In genomic region chr17:56257181-56257894, GRCm38 (mm10) we compare ENCODE assay signal across 9 mouse cellular contexts. TPM values are rescaled to one million over a fixed set of nuclear protein-coding genes. Genes with fewer than 3 reads are reported as not detected.
DNase-seq lines count a peak whose midpoint lies in the region; ATAC-seq and TF ChIP-seq lines count a peak whose summit lies in the region.
"Had no signal": no experiment of that assay in that cellular context is flagged by ENCODE, and none has a peak within 500 bp of the region (broad histone marks: within the 10 kb centered on the region; RNA-seq: fewer than 3 reads in every experiment).

No protein-coding gene starts in this region.

- no peak for TF ChIP-seq RAD21 in CH12.LX (IDR thresholded peaks at IDR 0.05; ENCODE audit: low read depth, low read length)

- dilution Hi-C loops in CH12.LX (cut with MboI; ENCODE audit: extremely low pct_ligation_motif_present, extremely low pct_unique_long_range_greater_than_20kb, low sequenced_read_pairs): no loop called here

- peak overlapping the region; percentile 84 for H3K9ac ChIP-seq in CH12.LX (ENCODE audit: insufficient read depth, low read depth)
- H3K9ac ChIP-seq in embryonic facial prominence, embryonic 15.5 days: peak overlapping the region; percentile 50
- H3K9ac ChIP-seq in midbrain, embryonic 11.5 days (ENCODE audit: low read length): peak overlapping the region; percentile 64

- in situ Hi-C loops in CH12.LX (cut with MboI; ENCODE audit: low pct_ligation_motif_present, low pct_unique_long_range_greater_than_20kb, low sequenced_read_pairs): loop anchor here (5.0 kb wide), 1 partner anchor 55 kb away; no protein-coding TSS in a partner anchor

- peaks cover 23 to 40% of the 10 kb centered on the region in 2 experiments for H3K36me3 ChIP-seq in CH12.LX (replicated peaks in 1 of 2; ENCODE audit: control insufficient read depth in 1 of 2, insufficient read depth in 1 of 2, low read length in 1 of 2)
- H3K36me3 ChIP-seq in embryonic facial prominence, embryonic 15.5 days: peaks cover 42% of the 10 kb centered on the region
- H3K36me3 ChIP-seq in midbrain, embryonic 11.5 days (ENCODE audit: control insufficient read depth, insufficient read depth, low read length): peaks cover 6% of the 10 kb centered on the region; the same call in 1 of the 2 replicates

- WGBS in embryonic facial prominence, embryonic 15.5 days: 8% methylated on average over 58 of the region's 58 CpGs
- 10% methylated on average over 56 of the region's 58 CpGs for WGBS in midbrain, embryonic 11.5 days

- peaks cover 53% of the 10 kb centered on the region for H3K79me2 ChIP-seq in CH12.LX (replicated peaks; ENCODE audit: control insufficient read depth, extremely low read depth, insufficient read depth, poor library complexity, severe bottlenecking)

- no peak for TF ChIP-seq POLR2A in CH12.LX (IDR thresholded peaks at IDR 0.05; ENCODE audit: low read depth, low read length)

- peaks cover 10 to 35% of the 10 kb centered on the region in 2 experiments for H3K4me1 ChIP-seq in CH12.LX (ENCODE audit: control insufficient read depth in 1 of 2, insufficient read depth in 2 of 2)
- peaks cover 61% of the 10 kb centered on the region for H3K4me1 ChIP-seq in embryonic facial prominence, embryonic 15.5 days
- peaks cover 5% of the 10 kb centered on the region for H3K4me1 ChIP-seq in midbrain, embryonic 11.5 days (ENCODE audit: control insufficient read depth, insufficient read depth, low read length)

- TF ChIP-seq CTCF in CH12.LX (conservative IDR thresholded peaks at IDR 0.05 in 1 of 2, IDR thresholded peaks at IDR 0.05 in 1 of 2; ENCODE audit: low read depth in 2 of 2, low read length in 2 of 2): no peak

- DNase-seq in heart, adult 11 months: peak; percentile 95
- DNase-seq in heart, adult 9 months (ENCODE audit: low spot score in 2 of 2): no peak
- DNase-seq in CH12.LX (ENCODE audit: extremely low read depth): no peak
- peak; percentile 80 for DNase-seq in kidney, adult 11 months
- DNase-seq in midbrain, embryonic 11.5 days (ENCODE audit: low spot score, missing footprints): peak; percentile 72
- DNase-seq in c-Kit-positive CD71-positive TER-119-positive erythroid progenitor cells, embryonic 14.5 days (ENCODE audit: low spot score): no peak
- DNase-seq in natural killer cell, adult 2 months (ENCODE audit: low spot score in 2 of 2): no peak

- no peak for ATAC-seq in embryonic facial prominence, embryonic 15.5 days (ENCODE audit: insufficient number of reproducible peaks, low FRiP score, low TSS enrichment, low read depth)
- no peak for ATAC-seq in midbrain, embryonic 11.5 days (ENCODE audit: low FRiP score)

- no peak for TF ChIP-seq EP300 in CH12.LX (IDR thresholded peaks at IDR 0.05; ENCODE audit: low read length)

- peak overlapping the region; percentile 95 for H3K4me2 ChIP-seq in CH12.LX (ENCODE audit: insufficient read depth, low read depth, poor library complexity, severe bottlenecking)
- peak overlapping the region; percentile 97 for H3K4me2 ChIP-seq in embryonic facial prominence, embryonic 15.5 days (replicated peaks)
- peak overlapping the region; percentile 91 for H3K4me2 ChIP-seq in midbrain, embryonic 11.5 days

- H3K9me3 ChIP-seq in CH12.LX (replicated peaks; ENCODE audit: low read length): no peaks in the 10 kb centered on the region
- H3K9me3 ChIP-seq in embryonic facial prominence, embryonic 15.5 days (replicated peaks): no peaks in the 10 kb centered on the region
- no peaks in the 10 kb centered on the region for H3K9me3 ChIP-seq in midbrain, embryonic 11.5 days (ENCODE audit: control insufficient read depth, low read length)

- H3K4me3 ChIP-seq in CH12.LX (replicated peaks in 1 of 3; ENCODE audit: low read depth in 2 of 3, low read length in 2 of 3, poor library complexity in 1 of 3): peak overlapping the region; percentile 53 to 98 (median 62)
- H3K4me3 ChIP-seq in embryonic facial prominence, embryonic 15.5 days (replicated peaks): peak overlapping the region; percentile 69
- H3K4me3 ChIP-seq in midbrain, embryonic 11.5 days (ENCODE audit: low read depth, low read length): peak overlapping the region; percentile 74

- peak overlapping the region; percentile 36 for H3K27ac ChIP-seq in CH12.LX (ENCODE audit: insufficient read depth, low read depth)
- 0 out of 2 replicates have a peak overlapping the region, but pooled peaks have one; percentile 58 for H3K27ac ChIP-seq in embryonic facial prominence, embryonic 15.5 days (replicated peaks)
- H3K27ac ChIP-seq in midbrain, embryonic 11.5 days (ENCODE audit: low read depth, low read length): no peak overlapping the region

- H3K27me3 ChIP-seq in CH12.LX (replicated peaks): no peaks in the 10 kb centered on the region
- no peaks in the 10 kb centered on the region for H3K27me3 ChIP-seq in embryonic facial prominence, embryonic 15.5 days
- H3K27me3 ChIP-seq in midbrain, embryonic 11.5 days (ENCODE audit: control insufficient read depth, insufficient read depth, low read length): no peaks in the 10 kb centered on the region

TF ChIP-seq in CH12.LX, 34 proteins besides CTCF, POLR2A, EP300 and RAD21:
- TF ChIP-seq CHD1 (IDR thresholded peaks at IDR 0.05; ENCODE audit: low read depth, low read length) (no peak), ZMIZ1 (IDR thresholded peaks at IDR 0.05; ENCODE audit: low read depth, low read length) (no peak), SIN3A (IDR thresholded peaks at IDR 0.05; ENCODE audit: low read length) (no peak; the same call in 1 of the 2 replicates), BHLHE40 (IDR thresholded peaks at IDR 0.05; ENCODE audit: low read depth, low read length) (peak; percentile 13; the same call in 1 of the 2 replicates), MAFK (IDR thresholded peaks at IDR 0.05; ENCODE audit: insufficient replicate concordance, low read length) (no peak), NRF1 (IDR thresholded peaks at IDR 0.05; ENCODE audit: low read depth, low read length) (no peak), UBTF (IDR thresholded peaks at IDR 0.05; ENCODE audit: low read depth, low read length) (0 out of 2 replicates have a peak, but pooled peaks have one; percentile 20), ZNF384 (IDR thresholded peaks at IDR 0.05; ENCODE audit: low read depth, low read length) (no peak), SMC3 (IDR thresholded peaks at IDR 0.05; ENCODE audit: low read depth, low read length) (no peak), TCF12 (IDR thresholded peaks at IDR 0.05; ENCODE audit: low read depth, low read length) (peak; percentile 6; the same call in 1 of the 2 replicates), MAX (IDR thresholded peaks at IDR 0.05; ENCODE audit: low read length) (no peak; the same call in 1 of the 2 replicates), MAZ (IDR thresholded peaks at IDR 0.05; ENCODE audit: low read depth, low read length) (no peak), RCOR1 (conservative IDR thresholded peaks at IDR 0.05; ENCODE audit: low read depth, low read length) (no peak), TBP (conservative IDR thresholded peaks at IDR 0.05; ENCODE audit: low read depth, low read length) (no peak), CHD2 (IDR thresholded peaks at IDR 0.05; ENCODE audit: low read length) (no peak), E2F4 (IDR thresholded peaks at IDR 0.05; ENCODE audit: insufficient replicate concordance, low read depth, low read length) (no peak), ZC3H11A (IDR thresholded peaks at IDR 0.05; ENCODE audit: low read depth, low read length) (no peak), JUND (conservative IDR thresholded peaks at IDR 0.05; ENCODE audit: low read depth, low read length) (no peak), USF1 (IDR thresholded peaks at IDR 0.05; ENCODE audit: low read depth, low read length) (no peak)

RNA-seq across cellular contexts. Expression of gene Fem1a, which starts 0.7 kb away (rescaled TPM):
- 26.0 and 28.0 TPM in 2 replicates for total RNA-seq in CH12.LX (2012; rRNA removed)
- total RNA-seq in CH12.LX (2014; rRNA removed): 14.9 and 17.5 TPM in 2 replicates
- 14.7 and 16.6 TPM in 2 replicates for polyA plus RNA-seq in CH12.LX (2012; ENCODE audit: insufficient read length, low read depth)
- 15.0 and 15.4 TPM in 2 replicates for polyA plus RNA-seq in embryonic facial prominence, embryonic 15.5 days (2015; fragmentation: Nextera tagmentation; extraction: Ambion mirVana)
- 12.6 and 12.7 TPM in 2 replicates for polyA plus RNA-seq in midbrain, embryonic 11.5 days (2014; fragmentation: Nextera tagmentation; extraction: Ambion mirVana)

RNA-seq across cellular contexts. Expression of gene Ticam1, which starts 19.2 kb away (rescaled TPM):
- total RNA-seq in CH12.LX (2012; rRNA removed) (15.9 and 17.6 TPM in 2 replicates), CH12.LX (2014; rRNA removed) (4.5 and 6.4 TPM in 2 replicates)
- 14.6 and 18.6 TPM in 2 replicates for polyA plus RNA-seq in CH12.LX (2012; ENCODE audit: insufficient read length, low read depth)
- 6.7 and 7.4 TPM in 2 replicates for polyA plus RNA-seq in embryonic facial prominence, embryonic 15.5 days (2015; fragmentation: Nextera tagmentation; extraction: Ambion mirVana)
- polyA plus RNA-seq in midbrain, embryonic 11.5 days (2014; fragmentation: Nextera tagmentation; extraction: Ambion mirVana): 1.7 and 2.6 TPM in 2 replicates

RNA-seq across cellular contexts. Expression of gene Plin3, which starts 35.3 kb away (rescaled TPM):
- 18.8 and 23.3 TPM in 2 replicates for total RNA-seq in CH12.LX (2012; rRNA removed)
- total RNA-seq in CH12.LX (2014; rRNA removed): 17.0 and 17.3 TPM in 2 replicates
- 17.9 and 18.5 TPM in 2 replicates for polyA plus RNA-seq in CH12.LX (2012; ENCODE audit: insufficient read length, low read depth)
- 89.5 and 92.6 TPM in 2 replicates for polyA plus RNA-seq in embryonic facial prominence, embryonic 15.5 days (2015; fragmentation: Nextera tagmentation; extraction: Ambion mirVana)
- polyA plus RNA-seq in midbrain, embryonic 11.5 days (2014; fragmentation: Nextera tagmentation; extraction: Ambion mirVana): 27.5 and 34.0 TPM in 2 replicates

RNA-seq across cellular contexts. Expression of gene Dpp9, which starts 38.6 kb away (rescaled TPM):
- total RNA-seq in CH12.LX (2012; rRNA removed): 23.0 and 23.5 TPM in 2 replicates
- 13.5 and 13.8 TPM in 2 replicates for total RNA-seq in CH12.LX (2014; rRNA removed)
- polyA plus RNA-seq in CH12.LX (2012; ENCODE audit: insufficient read length, low read depth): 34.9 and 37.9 TPM in 2 replicates
- polyA plus RNA-seq in embryonic facial prominence, embryonic 15.5 days (2015; fragmentation: Nextera tagmentation; extraction: Ambion mirVana): 37.1 and 40.9 TPM in 2 replicates
- polyA plus RNA-seq in midbrain, embryonic 11.5 days (2014; fragmentation: Nextera tagmentation; extraction: Ambion mirVana): 29.5 and 33.8 TPM in 2 replicates

RNA-seq across cellular contexts. Expression of gene Arrdc5, which starts 42.7 kb away (rescaled TPM):
- not detected in 2 replicates for total RNA-seq in CH12.LX (2012; rRNA removed)
- total RNA-seq in CH12.LX (2014; rRNA removed): not detected in 2 replicates
- 0.23 TPM in 1 of 2 replicates, not detected in the other for polyA plus RNA-seq in CH12.LX (2012; ENCODE audit: insufficient read length, low read depth)
- polyA plus RNA-seq in embryonic facial prominence, embryonic 15.5 days (2015; fragmentation: Nextera tagmentation; extraction: Ambion mirVana): 0.33 TPM in 1 of 2 replicates, not detected in the other
- polyA plus RNA-seq in midbrain, embryonic 11.5 days (2014; fragmentation: Nextera tagmentation; extraction: Ambion mirVana): not detected in 2 replicates
- total RNA-seq: layer of hippocampus, adult 8-10 months had no signal

Comparison
In these comparisons a context has a peak if more than half of its experiments do, and no peak if none do; other contexts are left out.
1. DNase-seq: peak in heart, adult 11 months (single experiment), kidney, adult 11 months (single experiment) and midbrain, embryonic 11.5 days (single experiment); none in heart, adult 9 months (0 of 2), CH12.LX (single experiment), c-Kit-positive CD71-positive TER-119-positive erythroid progenitor cells, embryonic 14.5 days (single experiment) and natural killer cell, adult 2 months (0 of 2).
2. Peak in every context shown above with its lines, with median percentiles within 50 percentile points of each other: H3K4me2 ChIP-seq, H3K4me3 ChIP-seq and H3K9ac ChIP-seq.